Mouse (Mus musculus): Measurements from ENCODE around the gene Zcrb1.
"Not testable (repeated sequence)": the region's sequence is repeated elsewhere in the genome, so short reads cannot be mapped to it uniquely, and the experiment has no call there.

The Zcrb1 gene

GRCm38 (mm10) chr15:93397826-93398698 is at the start of gene Zcrb1, which contains the start of gene Pphln1:
Zcrb1 (minus strand) TSS chr15:93398334.
Pphln1 (plus strand) TSS chr15:93398350.
- peak; percentile 84 for DNase-seq (ENCODE audit: low read depth)

DNA sequence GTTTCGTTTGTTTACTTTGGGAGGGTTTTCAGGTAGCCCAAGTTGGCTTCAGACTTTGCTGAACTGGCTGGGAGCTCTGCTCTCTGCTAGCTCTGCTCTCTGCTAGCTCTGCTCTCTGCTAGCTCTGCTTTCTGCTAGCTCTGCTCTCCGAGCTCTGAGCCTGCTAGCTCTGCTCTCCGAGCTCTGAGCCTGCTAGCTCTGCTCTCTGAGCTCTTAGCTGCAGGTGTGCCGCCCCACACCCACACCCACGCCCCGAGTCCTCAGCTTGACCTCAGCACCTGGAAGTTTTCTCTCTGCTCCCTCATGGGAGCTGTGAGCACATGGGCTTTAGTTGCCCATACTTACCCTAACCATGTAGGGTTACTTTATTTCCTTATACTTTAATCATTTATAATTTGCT is 45.5 kb upstream of the Zcrb1 start:
- DNase-seq (ENCODE audit: low read depth): no peak

DNA sequence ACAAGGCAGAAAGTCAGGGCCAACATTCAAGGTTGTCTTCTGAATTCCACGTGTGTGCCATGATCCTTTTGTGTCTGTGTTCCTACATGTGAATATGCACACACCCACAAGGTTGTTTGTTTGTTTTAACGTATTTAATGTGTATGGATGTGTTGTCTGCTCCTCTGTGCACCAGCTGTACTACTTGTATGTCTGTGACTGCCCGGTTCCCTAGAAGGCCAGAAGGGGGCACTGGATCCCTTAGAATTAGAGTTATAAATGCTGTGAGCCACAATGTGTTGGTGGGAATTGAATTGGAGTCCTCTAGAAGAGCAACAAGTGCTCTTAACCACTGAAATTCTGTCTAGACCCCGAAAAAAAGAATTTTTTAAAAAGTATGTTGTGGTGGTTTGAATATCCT is 44.1 kb upstream of the Zcrb1 start:
- DNase-seq (ENCODE audit: low read depth): peak; percentile 53

- DNase-seq (ENCODE audit: low read depth): peak; percentile 64
Observed at GRCm38 (mm10) chr15:93438663-93439062, 40.5 kb upstream of the Zcrb1 start.

GRCm38 (mm10) chr15:93435998-93436397 is 37.9 kb upstream of the Zcrb1 start:
- no peak for DNase-seq (ENCODE audit: low read depth)

DNA sequence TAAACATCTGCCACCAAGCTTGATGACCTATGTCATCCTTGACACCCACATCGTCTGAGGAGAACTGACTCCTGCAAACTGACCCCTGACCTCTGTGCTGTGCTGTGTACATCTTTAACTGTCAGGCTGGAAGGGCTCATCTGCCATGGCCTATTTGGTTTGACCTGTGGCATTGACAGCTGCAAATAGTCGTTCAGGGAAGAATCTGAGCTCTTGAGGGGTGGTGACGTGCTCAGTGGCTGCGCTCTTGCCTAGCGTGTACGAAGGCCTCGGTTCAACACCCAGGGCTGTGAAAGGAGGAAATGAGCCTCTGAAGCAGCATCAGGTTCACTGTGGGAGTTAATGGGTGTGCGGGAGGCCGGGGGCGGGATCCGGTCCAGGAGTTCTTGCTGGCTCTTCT is 35.7 kb upstream of the Zcrb1 start:
- DNase-seq (ENCODE audit: low read depth): no peak

GRCm38 (mm10) chr15:93422537-93422936 is 24.4 kb upstream of the Zcrb1 start:
- DNase-seq (ENCODE audit: low read depth): peak; percentile 28

DNA sequence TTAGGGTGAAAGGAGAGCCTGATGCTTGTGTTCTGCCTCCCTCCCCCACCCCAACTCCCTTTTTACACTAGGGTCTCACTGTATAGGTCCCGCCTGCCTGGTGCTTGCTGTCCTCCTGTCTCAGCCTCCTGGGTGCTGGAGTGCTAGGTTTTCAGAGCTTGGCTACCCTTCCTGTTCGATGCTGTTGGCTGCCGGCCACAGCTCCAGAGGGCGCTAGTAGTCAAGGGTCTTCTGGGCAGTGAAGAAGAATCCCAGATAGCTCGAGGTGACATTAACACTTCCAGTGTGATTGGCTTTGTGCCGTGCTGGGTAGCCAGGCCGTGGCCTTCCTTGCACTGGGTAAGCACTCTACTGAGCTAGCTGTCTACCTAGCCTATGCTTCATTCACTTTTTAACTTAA is 22.5 kb upstream of the Zcrb1 start:
- no peak for DNase-seq (ENCODE audit: low read depth)

DNA sequence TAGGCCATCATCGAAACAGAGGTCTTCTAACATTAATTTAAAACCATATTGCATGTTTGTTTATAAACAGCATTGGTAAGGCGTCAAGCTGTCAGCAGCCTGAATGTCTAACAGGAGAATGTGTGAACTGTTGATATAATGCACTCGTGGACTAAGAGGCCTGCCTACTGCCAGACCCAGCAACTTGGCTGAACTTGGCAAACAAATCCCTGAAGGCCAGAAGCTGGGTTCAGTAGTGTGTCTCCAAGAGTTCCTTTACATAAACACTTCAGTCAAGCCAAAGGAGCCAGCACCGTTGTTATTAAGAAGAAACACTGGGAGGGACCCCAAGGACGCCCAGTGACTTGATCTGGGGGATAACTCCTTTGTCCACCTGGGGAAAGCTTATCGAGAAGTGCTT is 18.2 kb upstream of the Zcrb1 start:
- no peak for DNase-seq (ENCODE audit: low read depth)

DNA sequence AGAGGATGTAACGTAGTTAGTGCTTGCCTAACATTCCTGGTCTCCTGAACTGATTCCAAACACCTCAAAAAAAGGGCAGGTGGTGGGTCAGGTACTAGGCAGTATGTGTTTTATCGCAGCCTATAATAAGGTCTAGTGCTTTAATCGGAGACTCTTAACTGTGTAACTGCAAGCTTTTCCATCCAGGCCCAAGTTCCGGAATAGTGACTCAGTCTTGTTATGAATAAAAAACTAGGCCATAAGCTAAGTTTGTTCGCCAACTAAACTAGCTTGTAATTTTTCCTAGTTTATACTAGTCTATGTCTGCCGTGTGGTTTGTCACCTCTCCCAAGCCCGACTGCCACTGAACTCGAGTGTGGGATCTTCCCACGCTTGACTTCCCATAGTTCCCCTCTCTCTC is 16.3 kb upstream of the Zcrb1 start:
- no peak for DNase-seq (ENCODE audit: low read depth)

DNA sequence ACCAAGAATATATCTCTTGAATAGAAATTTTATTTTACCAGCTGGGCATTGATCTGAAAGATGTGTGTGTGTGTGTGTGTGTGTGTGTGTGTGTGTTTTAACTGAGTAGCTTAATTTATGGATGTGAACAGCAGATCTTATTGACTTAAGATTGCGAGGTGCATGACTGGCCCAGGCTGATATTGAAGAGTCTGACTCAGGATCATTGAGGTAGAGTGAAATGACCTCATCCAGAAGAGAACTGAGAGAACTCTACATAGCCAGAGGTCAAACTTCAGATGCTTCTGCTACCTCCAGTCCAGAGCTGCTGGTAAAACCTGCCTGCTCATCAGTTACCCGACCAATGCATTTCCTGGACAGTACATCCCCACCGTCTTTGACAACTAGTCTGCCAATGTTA is 14.3 kb upstream of the Zcrb1 start:
- DNase-seq (ENCODE audit: low read depth): no peak

- no peak for DNase-seq (ENCODE audit: low read depth)
Observed at GRCm38 (mm10) chr15:93406492-93406891, 8.4 kb upstream of the Zcrb1 start.

- DNase-seq (ENCODE audit: low read depth): no peak
Observed at GRCm38 (mm10) chr15:93405446-93405986, 7.4 kb upstream of the Zcrb1 start.

DNA sequence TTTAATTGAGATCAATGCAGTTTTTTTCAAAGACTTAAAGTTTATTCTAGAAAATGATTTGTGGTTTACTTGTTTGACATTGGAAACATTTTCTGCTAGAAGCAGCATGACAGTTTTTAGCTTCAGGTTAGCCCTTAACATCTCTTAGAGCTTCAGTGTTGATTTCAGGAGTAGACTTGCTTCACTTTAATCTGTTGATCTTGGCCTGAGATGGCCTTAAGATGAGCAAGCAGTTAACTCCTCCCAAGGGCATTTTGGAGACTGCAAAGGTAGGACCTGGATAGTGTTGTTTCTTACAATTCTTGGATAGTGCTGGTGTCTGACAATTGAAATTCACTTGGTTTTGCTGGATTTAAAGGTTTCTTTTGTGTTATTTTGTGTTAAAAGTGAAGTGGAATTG is 6.7 kb upstream of the Zcrb1 start:
- DNase-seq (ENCODE audit: low read depth): no peak

DNA sequence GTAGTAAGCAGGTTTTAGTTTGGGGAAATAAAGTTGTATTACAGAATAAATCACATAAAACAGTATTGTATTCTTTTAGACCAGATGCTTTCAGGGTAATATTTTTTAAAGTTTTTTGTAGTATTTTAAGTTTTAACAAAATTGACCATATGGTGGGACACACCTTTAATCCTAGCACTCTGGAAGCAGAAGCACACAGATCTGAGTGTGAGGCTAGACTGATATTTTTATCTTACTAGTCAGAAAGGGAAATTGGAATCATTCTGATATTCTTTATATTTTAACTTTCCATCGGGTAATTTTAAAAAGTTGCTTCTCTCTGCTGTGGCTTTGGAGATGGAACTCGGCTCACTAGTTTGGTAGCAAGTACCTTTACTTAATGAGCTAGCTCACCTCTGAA is 4.6 kb upstream of the Zcrb1 start:
- DNase-seq (ENCODE audit: low read depth): no peak

DNA sequence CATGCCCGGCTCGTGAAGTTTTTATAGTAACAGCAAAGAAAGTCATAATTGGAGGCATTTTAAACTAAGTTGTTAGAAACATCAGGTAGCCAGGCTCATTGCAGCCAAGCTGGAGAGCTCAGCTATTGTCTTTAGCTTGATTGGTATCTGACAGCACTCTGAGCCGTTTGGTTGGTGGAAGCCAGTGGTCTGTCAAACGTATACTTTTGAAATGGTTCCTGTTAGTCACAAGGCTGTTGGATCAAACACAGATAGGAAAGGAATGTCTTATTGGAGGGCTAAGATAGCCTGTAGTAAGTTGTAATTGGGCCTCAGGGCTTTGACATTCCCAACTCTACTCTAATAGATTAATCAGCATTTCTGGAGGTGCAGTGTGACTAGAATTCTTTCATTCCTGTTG is 3.3 kb upstream of the Zcrb1 start:
- peak; percentile 50 for DNase-seq (ENCODE audit: low read depth)

- no peak for DNase-seq (ENCODE audit: low read depth)
Observed at GRCm38 (mm10) chr15:93398699-93399540, 786 bp upstream of the Zcrb1 start.

DNA sequence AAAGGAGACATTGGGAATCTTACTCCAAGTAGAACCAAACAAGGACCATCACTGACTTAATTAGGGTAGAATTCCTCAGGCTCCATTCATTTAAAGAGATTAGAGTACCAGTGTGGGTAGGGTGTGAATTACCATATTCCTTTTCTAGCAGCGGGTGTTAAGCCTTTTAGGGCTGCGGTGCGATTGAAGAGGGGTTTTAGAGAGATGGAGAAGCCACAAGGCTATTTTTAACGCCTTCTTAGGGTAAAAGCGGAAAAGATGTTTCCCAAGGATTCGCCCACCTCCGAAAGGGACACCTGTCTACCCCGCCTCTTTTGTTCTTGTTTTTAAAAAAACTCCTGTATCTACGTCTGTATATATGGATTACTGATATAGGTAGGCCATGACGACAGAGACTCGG is 865 bp downstream of the Zcrb1 start:
- DNase-seq (ENCODE audit: low read depth): no peak

GRCm38 (mm10) chr15:93381337-93381736 is 16.8 kb downstream of the Zcrb1 start:
- DNase-seq (ENCODE audit: low read depth): no peak

GRCm38 (mm10) chr15:93379177-93379576 is 19.0 kb downstream of the Zcrb1 start:
- DNase-seq (ENCODE audit: low read depth): peak; percentile 78

GRCm38 (mm10) chr15:93375696-93376095 is 22.4 kb downstream of the Zcrb1 start:
- peak; percentile 51 for DNase-seq (ENCODE audit: low read depth)

DNA sequence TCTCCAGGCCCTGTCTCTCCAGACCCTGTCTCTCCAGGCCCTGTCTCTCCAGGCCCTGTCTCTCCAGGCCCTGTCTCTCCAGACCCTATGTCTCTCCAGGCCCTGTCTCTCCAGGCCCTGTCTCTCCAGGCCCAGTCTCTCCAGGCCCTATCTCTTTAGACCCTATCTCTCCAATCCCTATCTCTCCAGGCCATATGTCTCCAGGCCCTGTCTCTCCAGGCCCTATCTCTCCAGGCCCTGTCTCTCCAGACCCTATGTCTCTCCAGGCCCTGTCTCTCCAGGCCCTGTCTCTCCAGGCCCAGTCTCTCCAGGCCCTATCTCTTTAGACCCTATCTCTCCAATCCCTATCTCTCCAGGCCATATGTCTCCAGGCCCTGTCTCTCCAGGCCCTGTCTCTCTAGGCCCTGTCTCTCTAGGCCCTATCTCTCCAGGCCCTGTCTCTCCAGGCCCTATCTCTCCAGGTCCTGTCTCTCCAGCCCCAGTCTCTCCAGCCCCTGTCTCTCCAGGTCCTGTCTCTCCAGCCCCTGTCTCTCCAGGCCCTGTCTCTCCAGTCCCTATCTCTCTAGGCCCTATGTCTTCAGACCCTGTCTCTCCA is 25.5 kb downstream of the Zcrb1 start:
- DNase-seq (ENCODE audit: low read depth): not testable (repeated sequence)

All from 416B (cell line).